Mouse (Mus musculus) heart, embryonic 14.5 days (tissue): ENCODE data around the gene Oip5. TPM values are rescaled to one million over a fixed set of nuclear protein-coding genes. Genes with fewer than 3 reads are reported as not detected.

Experiments
- polyA plus RNA-seq: library from polyadenylated mRNA; unstranded; fragments of >200 nt; fragmentation: Nextera tagmentation; extraction: Ambion mirVana; gene quantifications from 2 replicates; pipeline ENCODE4 v1.2.1, GENCODE M21; 2014

Oip5 gene
- polyA plus RNA-seq, 1 experiment from 2014 or later = 20.7 TPM

Other genes with a start within 250 kb of the Oip5 start
- 3.7 and 4.4 TPM in 2 replicates for gene Ino80, start 140.8 kb downstream of the Oip5 start, polyA plus RNA-seq
- 0.04 and 0.14 TPM in 2 replicates for gene Exd1, start 70.8 kb downstream of the Oip5 start, polyA plus RNA-seq
- 46.4 and 48.7 TPM in 2 replicates for gene Chp1, start 70.8 kb downstream of the Oip5 start, polyA plus RNA-seq
- gene Nusap1, start 171 bp downstream of the Oip5 start, polyA plus RNA-seq = 36.9 and 39.7 TPM in 2 replicates
- gene Ndufaf1, start 44.4 kb upstream of the Oip5 start, polyA plus RNA-seq = 54.5 and 55.5 TPM in 2 replicates
- gene Rtf1, start 56.6 kb upstream of the Oip5 start, polyA plus RNA-seq = 16.2 and 19.8 TPM in 2 replicates
- 2.1 and 2.4 TPM in 2 replicates for gene Itpka, start 123.9 kb upstream of the Oip5 start, polyA plus RNA-seq
- gene Ltk, start 142.0 kb upstream of the Oip5 start, polyA plus RNA-seq = 0.23 and 0.32 TPM in 2 replicates
- 16.8 and 17.6 TPM in 2 replicates for gene Rpap1, start 169.1 kb upstream of the Oip5 start, polyA plus RNA-seq
- 6.4 and 6.6 TPM in 2 replicates for gene Tyro3, start 179.3 kb upstream of the Oip5 start, polyA plus RNA-seq